Mouse (Mus musculus): ENCODE results near the gene Keap1. TPM values are rescaled to one million over a fixed set of nuclear protein-coding genes. Genes with fewer than 3 reads are reported as not detected.

The Keap1 gene
- polyA plus RNA-seq, 1 experiment from 2014 or later = 79.7 TPM

DNA sequence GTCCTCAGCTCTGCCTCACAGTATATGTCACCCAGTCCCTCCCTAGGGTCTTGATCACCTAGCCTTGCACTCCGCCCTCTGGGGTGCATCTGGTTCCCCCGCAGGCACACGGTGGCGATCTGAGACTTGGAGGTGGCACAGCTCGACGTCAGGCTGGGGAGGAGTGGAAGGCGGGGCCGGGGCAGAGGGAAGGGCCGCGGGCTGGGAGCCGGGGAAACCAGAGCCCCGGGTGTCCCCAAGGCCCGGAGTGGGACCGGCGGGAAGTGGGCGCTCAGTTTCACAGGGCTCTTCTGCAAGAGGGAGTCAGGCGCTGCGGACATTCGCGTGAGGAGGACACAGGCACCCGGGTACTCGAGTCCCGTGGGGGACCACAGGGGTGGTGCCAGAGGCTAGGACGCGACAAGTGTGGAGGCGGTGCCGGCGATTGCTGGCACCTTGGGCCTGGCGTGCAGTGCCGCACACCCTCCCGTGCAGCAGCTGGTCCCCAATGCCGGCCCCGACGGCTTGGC, 55.2 kb downstream of the Keap1 start:
- 7% methylated on average over 29 of the region's 34 CpGs for WGBS
- Histone ChIP-seq H3K27ac (no peak overlapping the region), H3K4me1 (peaks cover 22% of the 10 kb centered on the region), H3K4me2 (replicated peaks) (peak overlapping the region; percentile 62), H3K9ac (peak overlapping the region; percentile 56), H3K4me3 (peak overlapping the region; percentile 39), H3K36me3 (no peaks in the 10 kb centered on the region), H3K9me3 (no peaks in the 10 kb centered on the region), H3K27me3 (peaks cover 44% of the 10 kb centered on the region)
- 0 out of 2 replicates have a peak, but pooled peaks have one; percentile 13 for ATAC-seq (ENCODE audit: low FRiP score, low read depth)

GRCm38 (mm10) chr9:21183421-21183820, 55.7 kb downstream of the Keap1 start:
- Histone ChIP-seq H3K4me2 (replicated peaks) (peak overlapping the region; percentile 62; the same call in 1 of the 2 replicates), H3K36me3 (no peaks in the 10 kb centered on the region), H3K9ac (no peak overlapping the region), H3K27me3 (peaks cover 44% of the 10 kb centered on the region), H3K4me3 (no peak overlapping the region), H3K27ac (no peak overlapping the region), H3K4me1 (peaks cover 22% of the 10 kb centered on the region), H3K9me3 (no peaks in the 10 kb centered on the region)
- ATAC-seq (ENCODE audit: low FRiP score, low read depth) = no peak
- WGBS = 85% methylated on average over 6 of the region's 6 CpGs

DNA sequence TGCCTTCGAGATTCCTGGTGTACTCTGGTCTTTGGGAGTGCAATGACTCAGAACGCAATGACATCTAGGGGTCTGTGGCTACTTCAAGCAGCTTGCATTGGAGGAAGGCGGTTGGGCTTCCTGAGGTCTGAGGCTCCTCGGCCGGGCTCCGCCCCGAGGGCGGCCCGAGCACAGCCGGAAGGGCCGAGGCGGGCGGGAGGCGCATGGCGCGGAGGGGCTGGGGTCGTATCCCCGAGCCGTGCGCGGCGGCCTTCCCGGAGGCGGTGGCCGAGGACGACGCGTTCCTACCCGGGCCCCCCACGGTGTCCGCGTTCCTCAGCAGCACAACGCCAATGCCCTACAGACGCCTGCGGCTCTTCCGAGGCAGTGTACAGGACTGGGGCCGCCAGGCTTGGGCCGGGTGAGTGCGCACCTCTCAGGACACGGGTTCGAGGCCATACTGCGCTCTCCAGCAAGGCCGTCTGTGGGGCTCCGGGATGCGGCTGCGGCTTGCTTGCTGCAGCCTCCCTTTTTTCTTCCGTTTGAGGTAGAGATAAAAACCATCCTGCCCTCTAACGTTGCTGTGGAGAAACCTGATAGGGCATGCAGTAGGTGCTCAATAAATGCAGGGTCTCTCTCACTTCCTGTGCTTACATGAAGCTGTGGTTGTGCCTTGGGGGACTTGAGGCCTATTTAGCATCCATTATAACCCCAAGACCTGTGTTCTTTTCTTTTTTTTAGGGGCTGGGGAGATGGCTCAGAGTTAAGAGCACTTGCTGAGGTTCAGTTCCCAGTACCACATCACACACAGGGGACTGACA, 57.5 kb downstream of the Keap1 start:
- peak overlapping the region; percentile 37 for H3K4me3 ChIP-seq
- peak; percentile 45; the same call in 1 of the 2 replicates for ATAC-seq (ENCODE audit: low FRiP score, low read depth)
- H3K27me3 ChIP-seq = peaks cover 44% of the 10 kb centered on the region
- no peaks in the 10 kb centered on the region for H3K36me3 ChIP-seq
- no peak overlapping the region for H3K27ac ChIP-seq
- peak overlapping the region; percentile 60 for H3K4me2 ChIP-seq (replicated peaks)
- H3K9me3 ChIP-seq = no peaks in the 10 kb centered on the region
- H3K9ac ChIP-seq = peak overlapping the region; percentile 62
- H3K4me1 ChIP-seq = peaks cover 22% of the 10 kb centered on the region
- WGBS = 10% methylated on average over 48 of the region's 48 CpGs

- Histone ChIP-seq H3K27ac (no peak overlapping the region), H3K9me3 (no peaks in the 10 kb centered on the region), H3K9ac (no peak overlapping the region), H3K4me3 (peak overlapping the region; percentile 37; the same call in 1 of the 2 replicates), H3K27me3 (peaks cover 36% of the 10 kb centered on the region), H3K4me1 (peaks cover 22% of the 10 kb centered on the region), H3K36me3 (no peaks in the 10 kb centered on the region), H3K4me2 (replicated peaks) (no peak overlapping the region)
- ATAC-seq (ENCODE audit: low FRiP score, low read depth) = no peak
- 53% methylated on average over 1 of the region's 1 CpGs for WGBS
These were observed 58.3 kb downstream of the Keap1 start for GRCm38 (mm10) chr9:21180841-21181240.

DNA sequence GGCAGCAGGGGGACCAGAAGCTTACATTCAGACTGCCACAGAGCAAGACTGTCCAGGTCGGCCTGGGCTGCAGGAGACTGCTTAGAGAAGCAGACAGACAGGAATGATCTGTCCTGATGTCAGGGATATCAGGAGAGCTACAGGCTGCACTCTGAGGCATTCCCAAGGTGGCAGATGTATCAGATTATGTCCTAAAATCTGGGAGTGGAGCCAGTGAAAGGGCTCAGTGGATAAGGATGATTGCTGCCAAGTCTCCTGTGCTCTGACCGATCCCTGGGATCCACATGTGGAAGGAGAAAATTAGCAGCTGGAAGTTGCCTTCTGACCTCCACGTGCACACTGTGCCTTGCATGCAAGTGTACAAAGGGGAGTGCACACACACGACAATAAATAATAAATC, 58.8 kb downstream of the Keap1 start:
- no peak overlapping the region for H3K4me3 ChIP-seq
- no peak overlapping the region for H3K27ac ChIP-seq
- no peak for ATAC-seq (ENCODE audit: low FRiP score, low read depth)
- peaks cover 32% of the 10 kb centered on the region for H3K27me3 ChIP-seq
- H3K9ac ChIP-seq = 0 out of 2 replicates have a peak overlapping the region, but pooled peaks have one; percentile 8
- peaks cover 22% of the 10 kb centered on the region for H3K4me1 ChIP-seq
- H3K4me2 ChIP-seq (replicated peaks) = no peak overlapping the region
- no peaks in the 10 kb centered on the region for H3K9me3 ChIP-seq
- WGBS = 48% methylated on average over 4 of the region's 4 CpGs
- no peaks in the 10 kb centered on the region for H3K36me3 ChIP-seq

Other genes starting within 250 kb of the Keap1 start
- gene Mrpl4, start 236.6 kb downstream of the Keap1 start, polyA plus RNA-seq (2015; fragmentation: Nextera tagmentation; extraction: Ambion mirVana) = 131 and 133 TPM in 2 replicates
- 12.3 and 13.9 TPM in 2 replicates for gene Icam1, start 223.4 kb downstream of the Keap1 start, polyA plus RNA-seq (2015; fragmentation: Nextera tagmentation; extraction: Ambion mirVana)
- 0.62 and 2.2 TPM in 2 replicates for gene Icam4, start 210.0 kb downstream of the Keap1 start, polyA plus RNA-seq (2015; fragmentation: Nextera tagmentation; extraction: Ambion mirVana)
- 0.05 and 0.08 TPM in 2 replicates for gene Icam5, start 207.3 kb downstream of the Keap1 start, polyA plus RNA-seq (2015; fragmentation: Nextera tagmentation; extraction: Ambion mirVana)
- 1.0 and 1.3 TPM in 2 replicates for gene Zglp1, start 172.3 kb downstream of the Keap1 start, polyA plus RNA-seq (2015; fragmentation: Nextera tagmentation; extraction: Ambion mirVana)
- gene Gm49373, start 166.3 kb downstream of the Keap1 start, polyA plus RNA-seq (2015; fragmentation: Nextera tagmentation; extraction: Ambion mirVana) = 0.59 and 0.88 TPM in 2 replicates
- gene Fdx1l, start 165.7 kb downstream of the Keap1 start, polyA plus RNA-seq (2015; fragmentation: Nextera tagmentation; extraction: Ambion mirVana) = 54.8 and 61.6 TPM in 2 replicates
- 1.8 and 2.1 TPM in 2 replicates for gene Gm38431, start 147.4 kb downstream of the Keap1 start, polyA plus RNA-seq (2015; fragmentation: Nextera tagmentation; extraction: Ambion mirVana)
- 55.0 and 63.2 TPM in 2 replicates for gene Raver1, start 147.4 kb downstream of the Keap1 start, polyA plus RNA-seq (2015; fragmentation: Nextera tagmentation; extraction: Ambion mirVana)
- 13.7 and 16.5 TPM in 2 replicates for gene Tyk2, start 108.1 kb downstream of the Keap1 start, polyA plus RNA-seq (2015; fragmentation: Nextera tagmentation; extraction: Ambion mirVana)
- gene Cdc37, start 89.4 kb downstream of the Keap1 start, polyA plus RNA-seq (2015; fragmentation: Nextera tagmentation; extraction: Ambion mirVana) = 320 and 346 TPM in 2 replicates
- gene Pde4a, start 73.6 kb downstream of the Keap1 start, polyA plus RNA-seq (2015; fragmentation: Nextera tagmentation; extraction: Ambion mirVana) = 5.4 and 6.1 TPM in 2 replicates
- 0.77 and 0.83 TPM in 2 replicates for gene S1pr5, start 9.1 kb upstream of the Keap1 start, polyA plus RNA-seq (2015; fragmentation: Nextera tagmentation; extraction: Ambion mirVana)
- gene Atg4d, start 25.9 kb upstream of the Keap1 start, polyA plus RNA-seq (2015; fragmentation: Nextera tagmentation; extraction: Ambion mirVana) = 31.4 and 32.8 TPM in 2 replicates
- gene Kri1, start 48.6 kb upstream of the Keap1 start, polyA plus RNA-seq (2015; fragmentation: Nextera tagmentation; extraction: Ambion mirVana) = 16.2 and 18.3 TPM in 2 replicates
- 51.2 and 51.6 TPM in 2 replicates for gene Cdkn2d, start 52.0 kb upstream of the Keap1 start, polyA plus RNA-seq (2015; fragmentation: Nextera tagmentation; extraction: Ambion mirVana)
- 10.5 and 11.7 TPM in 2 replicates for gene Ap1m2, start 73.0 kb upstream of the Keap1 start, polyA plus RNA-seq (2015; fragmentation: Nextera tagmentation; extraction: Ambion mirVana)
- 118 and 131 TPM in 2 replicates for gene Slc44a2, start 81.3 kb upstream of the Keap1 start, polyA plus RNA-seq (2015; fragmentation: Nextera tagmentation; extraction: Ambion mirVana)
- 257 and 268 TPM in 2 replicates for gene Ilf3, start 128.5 kb upstream of the Keap1 start, polyA plus RNA-seq (2015; fragmentation: Nextera tagmentation; extraction: Ambion mirVana)
- gene Qtrt1, start 172.5 kb upstream of the Keap1 start, polyA plus RNA-seq (2015; fragmentation: Nextera tagmentation; extraction: Ambion mirVana) = 49.5 and 52.2 TPM in 2 replicates
- 72.5 and 77.0 TPM in 2 replicates for gene Dnm2, start 185.5 kb upstream of the Keap1 start, polyA plus RNA-seq (2015; fragmentation: Nextera tagmentation; extraction: Ambion mirVana)